Mouse (Mus musculus) limb, embryonic 12.5 days (tissue): ENCODE results near the gene Hpn. TPM values are rescaled to one million over a fixed set of nuclear protein-coding genes. Genes with fewer than 3 reads are reported as not detected.

Source experiments
- ATAC-seq: fragments of 200-750 bp; cut with Nextera tagmentation; 2 replicates; pipeline ENCODE4 v1.8.0; 2017; ENCODE audit warnings: low read depth, moderate TSS enrichment; ENCODE audit not compliant: insufficient number of reproducible peaks, insufficient read depth, low FRiP score, low TSS enrichment
- H3K27ac ChIP-seq: fragments of 300-500 bp; sonication (generic); 2 replicates; pipeline ENCODE4 v1.5.1; 2016; ENCODE audit warnings: mild to moderate bottlenecking, moderate library complexity
- H3K27me3 ChIP-seq: fragments of 300-500 bp; sonication (generic); 2 replicates; pipeline ENCODE4 v1.6.1; 2016; ENCODE audit warnings: mild to moderate bottlenecking, moderate library complexity
- H3K36me3 ChIP-seq: fragments of 300-500 bp; sonication (generic); 2 replicates; pipeline ENCODE4 v1.6.1; 2016; ENCODE audit warnings: mild to moderate bottlenecking, moderate library complexity
- H3K4me1 ChIP-seq: fragments of 300-500 bp; sonication (generic); replicated peaks from 2 replicates; pipeline ENCODE4 v1.6.1; 2016
- H3K4me2 ChIP-seq: fragments of 300-500 bp; sonication (generic); 2 replicates; pipeline ENCODE4 v1.6.1; 2016; ENCODE audit warnings: mild to moderate bottlenecking, moderate library complexity
- H3K4me3 ChIP-seq: fragments of 300-500 bp; sonication (generic); replicated peaks from 2 replicates; pipeline ENCODE4 v1.5.1; 2016; ENCODE audit warnings: mild to moderate bottlenecking
- H3K9ac ChIP-seq: fragments of 300-500 bp; sonication (generic); replicated peaks from 2 replicates; pipeline ENCODE4 v1.6.1; 2016; ENCODE audit warnings: mild to moderate bottlenecking, moderate library complexity
- H3K9me3 ChIP-seq: fragments of 300-500 bp; sonication (generic); 2 replicates; pipeline ENCODE4 v1.6.1; 2016; ENCODE audit warnings: mild to moderate bottlenecking, moderate library complexity
- WGBS: fragments of 180-500 bp; shearing (Covaris S2); methylation state at CpG from one replicate; pipeline ENCODE4 v1.1.7; 2016; 5-methylcytosine and 5-hydroxymethylcytosine counted together
- polyA plus RNA-seq: library from polyadenylated mRNA; unstranded; fragments of >200 nt; fragmentation: Nextera tagmentation; extraction: Ambion mirVana; gene quantifications from 2 replicates; pipeline ENCODE4 v1.2.1, GENCODE M21; 2016

The Hpn gene
- polyA plus RNA-seq, 1 experiment from 2014 or later: 3.6 TPM

DNA sequence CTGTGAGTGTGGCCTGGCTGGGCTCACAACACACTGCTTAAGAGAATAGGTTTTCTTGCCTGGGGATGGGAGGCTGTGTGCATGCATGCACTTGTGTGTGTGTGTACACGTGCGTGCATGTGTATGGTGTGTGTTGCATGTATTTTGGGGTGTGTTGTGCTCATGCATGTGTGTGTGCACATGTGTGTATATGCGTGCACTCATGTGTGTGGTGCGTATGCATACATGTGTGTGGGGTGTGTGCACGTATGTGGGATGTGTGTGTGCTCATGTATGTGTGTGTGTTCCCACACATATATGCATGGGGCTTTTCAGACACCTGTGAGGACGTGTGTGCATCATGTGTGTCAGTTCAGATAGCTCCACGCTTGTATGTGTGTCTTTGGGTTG lies 54.5 kb downstream of the Hpn start:
- no peaks in the 10 kb centered on the region for H3K27me3 ChIP-seq
- H3K4me2 ChIP-seq: no peak overlapping the region
- no peak overlapping the region for H3K27ac ChIP-seq
- WGBS: 88% methylated on average over 7 of the region's 7 CpGs
- no peak overlapping the region for H3K4me3 ChIP-seq
- H3K36me3 ChIP-seq: no peaks in the 10 kb centered on the region
- H3K4me1 ChIP-seq: peaks cover 5% of the 10 kb centered on the region; the same call in 1 of the 2 replicates
- H3K9ac ChIP-seq: no peak overlapping the region
- no peaks in the 10 kb centered on the region for H3K9me3 ChIP-seq
- ATAC-seq: no peak

GRCm38 (mm10) chr7:31059919-31060620 lies 55.0 kb downstream of the Hpn start:
- Histone ChIP-seq H3K4me2 (no peak overlapping the region), H3K27ac (no peak overlapping the region), H3K4me3 (no peak overlapping the region), H3K4me1 (peaks cover 11% of the 10 kb centered on the region), H3K9ac (no peak overlapping the region; the same call in 1 of the 2 replicates), H3K27me3 (no peaks in the 10 kb centered on the region), H3K36me3 (no peaks in the 10 kb centered on the region), H3K9me3 (no peaks in the 10 kb centered on the region)
- WGBS: 64% methylated on average over 11 of the region's 11 CpGs
- no peak for ATAC-seq

- Histone ChIP-seq H3K9me3 (no peaks in the 10 kb centered on the region), H3K4me2 (no peak within 1 kb of the TSS), H3K4me1 (peaks cover 20% of the 10 kb centered on the region), H3K4me3 (no peak within 1 kb of the TSS), H3K27ac (no peak within 1 kb of the TSS), H3K27me3 (peaks cover 8% of the 10 kb centered on the region), H3K9ac (no peak within 1 kb of the TSS; the same call in 1 of the 2 replicates), H3K36me3 (no peaks in the 10 kb centered on the region)
- 0 out of 2 replicates have a peak, but pooled peaks have one; percentile 27 for ATAC-seq
- 3% methylated on average over 2 of the region's 2 CpGs for WGBS
Measured at GRCm38 (mm10) chr7:31059108-31059507, 56.0 kb downstream of the Hpn start, which contains the start of gene Lgi4. Gene Lgi4 (plus strand): TSS chr7:31059342.

- Histone ChIP-seq H3K4me2 (no peak overlapping the region), H3K36me3 (no peaks in the 10 kb centered on the region), H3K4me3 (no peak overlapping the region), H3K9ac (no peak overlapping the region), H3K9me3 (no peaks in the 10 kb centered on the region), H3K27ac (no peak overlapping the region), H3K4me1 (peaks cover 29% of the 10 kb centered on the region), H3K27me3 (peaks cover 17% of the 10 kb centered on the region)
- ATAC-seq: no peak
- WGBS: 83% methylated on average over 6 of the region's 6 CpGs
Measured at GRCm38 (mm10) chr7:31058211-31058610, 56.9 kb downstream of the Hpn start.

DNA sequence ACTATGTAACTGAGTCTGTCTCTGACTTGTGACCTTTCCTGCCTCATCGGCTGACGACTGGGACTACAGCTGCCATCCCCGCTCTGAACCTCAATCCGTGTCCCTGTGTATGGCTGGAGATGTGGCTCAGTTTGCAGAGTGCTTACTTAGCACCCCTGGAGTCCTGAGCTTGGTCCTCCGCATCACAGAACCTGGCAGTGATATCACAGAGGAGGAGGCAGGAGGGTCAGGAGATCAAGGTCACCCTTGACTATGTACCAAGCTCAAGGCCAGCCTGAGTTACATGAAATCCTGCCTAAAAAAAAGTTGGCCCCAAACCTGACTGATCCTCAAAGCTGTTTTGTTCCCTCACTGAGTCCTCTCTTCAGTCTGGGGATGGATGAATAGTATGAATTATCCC lies 57.4 kb downstream of the Hpn start:
- Histone ChIP-seq H3K4me2 (no peak overlapping the region), H3K9ac (no peak overlapping the region), H3K27ac (no peak overlapping the region), H3K9me3 (no peaks in the 10 kb centered on the region), H3K27me3 (peaks cover 22% of the 10 kb centered on the region), H3K36me3 (no peaks in the 10 kb centered on the region), H3K4me1 (peaks cover 34% of the 10 kb centered on the region), H3K4me3 (no peak overlapping the region)
- no peak for ATAC-seq
- 60% methylated on average over 5 of the region's 5 CpGs for WGBS

DNA sequence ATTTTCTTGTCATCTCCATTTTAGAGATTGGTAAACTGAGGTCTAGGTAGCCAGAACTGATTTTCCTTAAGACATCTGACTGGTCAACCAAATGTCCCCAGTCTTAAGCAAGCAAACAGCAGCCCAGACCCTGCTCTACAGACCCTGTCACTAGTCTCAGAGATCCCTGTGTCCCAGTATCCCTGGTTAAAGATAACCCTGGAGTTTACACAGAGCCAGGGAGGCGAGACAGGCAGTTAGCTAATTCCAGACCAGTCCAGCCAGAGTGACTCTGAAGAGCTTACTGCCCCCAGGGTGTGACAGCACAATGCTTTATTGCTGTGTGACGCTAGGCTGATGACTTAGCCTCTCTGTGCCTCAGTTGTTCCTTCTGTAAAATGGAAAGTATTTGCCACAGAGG lies 58.0 kb downstream of the Hpn start, which contains the start of gene Fxyd1:
Gene Fxyd1 (minus strand): TSS at position 129 of the 400 bp plus-strand sequence.
- 61% methylated on average over 2 of the region's 2 CpGs for WGBS
- Histone ChIP-seq H3K9me3 (no peaks in the 10 kb centered on the region), H3K4me2 (peak within 1 kb of the TSS; percentile 48; the same call in 1 of the 2 replicates), H3K4me1 (peaks cover 41% of the 10 kb centered on the region), H3K27me3 (peaks cover 29% of the 10 kb centered on the region), H3K4me3 (no peak within 1 kb of the TSS), H3K9ac (0 out of 2 replicates have a peak within 1 kb of the TSS, but pooled peaks have one; percentile 4), H3K27ac (peak within 1 kb of the TSS; percentile 54; the same call in 1 of the 2 replicates), H3K36me3 (no peaks in the 10 kb centered on the region)
- ATAC-seq: no peak

DNA sequence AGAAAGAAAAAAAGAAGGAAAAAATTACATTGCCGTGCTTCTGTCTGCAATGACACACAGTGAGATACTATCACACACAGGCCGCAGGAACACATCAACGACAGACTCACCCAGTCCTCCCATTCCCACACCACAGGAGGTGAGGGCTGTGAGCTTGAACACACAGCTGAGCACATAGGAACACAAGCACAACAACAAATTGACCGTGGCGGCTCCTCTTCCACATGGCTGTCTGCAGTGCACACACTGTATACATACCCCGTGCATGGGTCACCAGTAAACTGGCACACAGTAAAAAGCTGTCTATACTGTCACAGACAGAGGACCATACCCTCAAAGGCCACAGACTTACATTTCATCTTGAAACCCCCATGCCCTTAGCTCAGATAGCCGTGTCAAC lies 58.6 kb downstream of the Hpn start:
- Histone ChIP-seq H3K9ac (no peak overlapping the region), H3K36me3 (no peaks in the 10 kb centered on the region), H3K27me3 (peaks cover 35% of the 10 kb centered on the region), H3K4me3 (no peak overlapping the region), H3K9me3 (no peaks in the 10 kb centered on the region), H3K4me1 (peaks cover 47% of the 10 kb centered on the region), H3K27ac (no peak overlapping the region), H3K4me2 (no peak overlapping the region)
- no peak for ATAC-seq
- 74% methylated on average over 7 of the region's 7 CpGs for WGBS

DNA sequence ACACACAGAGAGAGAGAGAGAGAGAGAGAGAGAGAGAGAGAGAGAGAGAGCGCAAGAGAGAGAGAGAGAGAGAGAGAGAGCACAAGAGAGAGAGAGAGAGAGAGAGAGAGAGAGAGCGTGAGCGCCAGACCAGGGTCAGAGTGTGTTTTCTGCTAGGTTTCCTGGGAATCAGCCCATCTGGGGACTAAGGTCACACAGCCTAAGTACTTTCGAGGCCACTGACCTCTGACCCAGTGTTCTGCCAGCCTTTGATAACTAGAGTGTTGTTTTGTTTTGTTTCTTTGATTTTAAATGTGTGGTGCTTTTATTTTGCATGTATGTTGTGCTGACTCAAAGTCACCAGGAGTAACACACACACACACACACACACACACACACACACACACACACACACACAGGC lies 59.2 kb downstream of the Hpn start:
- Histone ChIP-seq H3K4me2 (peak overlapping the region; percentile 48), H3K9ac (0 out of 2 replicates have a peak overlapping the region, but pooled peaks have one; percentile 4), H3K27ac (peak overlapping the region; percentile 54; the same call in 1 of the 2 replicates), H3K4me3 (no peak overlapping the region), H3K36me3 (no peaks in the 10 kb centered on the region), H3K9me3 (no peaks in the 10 kb centered on the region), H3K4me1 (peaks cover 53% of the 10 kb centered on the region), H3K27me3 (peaks cover 41% of the 10 kb centered on the region)
- WGBS: 22% methylated on average over 3 of the region's 4 CpGs
- ATAC-seq: no peak

- peak; percentile 69 for ATAC-seq
- Histone ChIP-seq H3K9me3 (no peaks in the 10 kb centered on the region), H3K36me3 (no peaks in the 10 kb centered on the region), H3K4me2 (peak overlapping the region; percentile 48), H3K9ac (0 out of 2 replicates have a peak overlapping the region, but pooled peaks have one; percentile 4), H3K27ac (peak overlapping the region; percentile 54; the same call in 1 of the 2 replicates), H3K4me3 (peak overlapping the region; percentile 24), H3K4me1 (peaks cover 56% of the 10 kb centered on the region), H3K27me3 (peaks cover 46% of the 10 kb centered on the region)
- 4% methylated on average over 10 of the region's 10 CpGs for WGBS
Measured at GRCm38 (mm10) chr7:31055354-31055824, 59.7 kb downstream of the Hpn start.

GRCm38 (mm10) chr7:31054661-31055320 lies 60.3 kb downstream of the Hpn start:
- H3K4me1 ChIP-seq: peaks cover 62% of the 10 kb centered on the region
- peaks cover 52% of the 10 kb centered on the region for H3K27me3 ChIP-seq
- H3K4me3 ChIP-seq: peak overlapping the region; percentile 24; the same call in 1 of the 2 replicates
- 48% methylated on average over 11 of the region's 11 CpGs for WGBS
- H3K4me2 ChIP-seq: peak overlapping the region; percentile 48
- peak overlapping the region; percentile 54; the same call in 1 of the 2 replicates for H3K27ac ChIP-seq
- no peaks in the 10 kb centered on the region for H3K9me3 ChIP-seq
- H3K9ac ChIP-seq: no peak overlapping the region
- ATAC-seq: peak; percentile 6; the same call in 1 of the 2 replicates
- no peaks in the 10 kb centered on the region for H3K36me3 ChIP-seq

- H3K4me1 ChIP-seq: peaks cover 66% of the 10 kb centered on the region
Measured at GRCm38 (mm10) chr7:31053882-31054447, 61.1 kb downstream of the Hpn start.

More at GRCm38 (mm10) chr7:31053882-31054447, 61.1 kb downstream of the Hpn start:
- peak overlapping the region; percentile 48 for H3K4me2 ChIP-seq
- H3K9ac ChIP-seq: no peak overlapping the region
- H3K27me3 ChIP-seq: peaks cover 60% of the 10 kb centered on the region
- no peak overlapping the region for H3K4me3 ChIP-seq
- no peak for ATAC-seq
- no peaks in the 10 kb centered on the region for H3K9me3 ChIP-seq
- no peak overlapping the region for H3K27ac ChIP-seq
- WGBS: 30% methylated on average over 10 of the region's 10 CpGs
- no peaks in the 10 kb centered on the region for H3K36me3 ChIP-seq
